Mouse (Mus musculus): Measurements from ENCODE around the gene Fam208a.

Gene Fam208a

DNA sequence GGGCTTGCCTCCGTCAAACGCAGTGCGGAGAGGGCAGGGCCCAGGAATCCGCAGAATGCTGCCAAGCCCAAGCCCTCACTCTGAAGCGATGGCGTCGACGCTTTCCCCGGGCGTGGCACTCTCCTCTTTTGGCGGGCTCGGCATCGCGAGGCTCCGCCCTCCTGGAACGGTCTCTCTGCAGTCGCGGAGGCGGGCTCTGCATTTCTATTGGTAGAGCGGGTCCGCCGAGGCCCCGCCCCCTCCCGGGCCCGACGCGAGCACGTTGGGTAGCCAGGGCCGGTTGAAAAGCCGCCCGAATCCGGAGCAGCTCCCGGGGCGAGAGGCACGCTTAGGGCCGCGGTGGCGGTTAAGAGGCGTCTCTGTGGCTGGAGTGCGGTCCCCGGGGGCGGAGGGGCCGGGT lies at the start of gene Fam208a:
TSS of gene Fam208a (plus strand) at position 262 of the 400 bp plus-strand sequence.
- in situ Hi-C loops (cut with MboI; ENCODE audit: low sequenced_read_pairs): no loop called here

DNA sequence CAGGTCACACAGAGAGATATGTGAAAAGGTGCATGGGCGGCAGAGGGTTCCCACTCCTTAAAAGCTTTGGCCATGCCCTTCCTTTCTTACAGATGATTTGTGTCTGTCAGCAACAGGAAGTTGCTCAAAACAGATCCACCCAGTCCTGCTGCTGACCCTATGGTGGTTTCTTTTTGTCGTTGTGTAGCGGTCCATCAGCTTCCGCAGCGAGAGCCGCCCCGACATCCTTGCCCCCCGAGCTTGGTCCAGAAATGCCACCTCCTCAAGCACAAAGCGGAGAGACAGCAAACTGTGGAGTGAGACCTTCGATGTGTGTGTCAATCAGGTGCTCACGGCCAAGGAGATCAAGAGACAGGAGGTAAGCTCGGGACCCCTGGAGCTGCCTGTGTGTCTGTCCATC lies 49.2 kb upstream of the Fam208a start:
- in situ Hi-C loops (cut with MboI; ENCODE audit: low sequenced_read_pairs): no loop called here

DNA sequence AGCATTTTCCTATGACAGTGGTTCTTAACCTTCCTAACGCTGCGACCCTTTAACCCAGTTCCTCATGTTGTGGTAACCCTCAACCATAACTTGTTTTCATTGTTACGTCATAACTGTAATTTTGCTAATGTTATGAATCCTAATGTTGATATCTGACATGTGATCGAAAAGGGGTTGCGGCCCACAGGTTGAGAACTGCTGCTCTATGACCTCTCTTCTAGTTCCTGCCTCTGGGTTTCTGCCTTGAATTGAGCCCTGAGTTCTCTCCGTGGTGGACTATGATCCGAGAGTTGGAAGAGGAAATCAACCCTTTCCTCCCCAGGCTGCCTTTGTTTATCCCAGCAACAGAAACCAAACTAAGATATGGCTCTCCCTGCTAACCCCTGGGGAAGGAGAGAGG lies 47.2 kb upstream of the Fam208a start:
- in situ Hi-C loops (cut with MboI; ENCODE audit: low sequenced_read_pairs): no loop called here

DNA sequence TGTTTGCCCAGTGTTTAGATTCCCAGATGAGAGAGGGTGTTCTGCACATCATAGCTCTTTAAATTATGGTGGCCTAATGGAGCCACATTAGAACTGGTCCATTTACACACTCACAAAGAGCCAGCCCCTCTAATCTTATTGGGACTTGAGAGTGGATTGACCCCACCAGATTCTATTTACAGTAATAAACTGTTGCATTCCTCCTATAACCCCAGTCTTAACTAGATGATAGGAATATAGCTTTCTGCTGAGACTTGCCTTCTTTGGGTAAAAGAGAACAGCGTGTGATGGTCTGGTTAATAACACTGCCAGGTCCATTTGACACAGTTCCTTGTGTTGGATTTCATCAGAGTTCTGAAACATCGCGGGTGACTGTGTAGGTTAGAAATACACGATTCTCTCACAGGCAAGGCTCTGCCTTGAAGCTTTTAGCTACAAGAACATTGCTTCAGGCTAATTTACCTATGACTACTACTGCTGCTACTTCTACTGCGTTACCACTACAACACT lies 45.3 kb upstream of the Fam208a start:
- in situ Hi-C loops (cut with MboI; ENCODE audit: low sequenced_read_pairs): no loop called here

DNA sequence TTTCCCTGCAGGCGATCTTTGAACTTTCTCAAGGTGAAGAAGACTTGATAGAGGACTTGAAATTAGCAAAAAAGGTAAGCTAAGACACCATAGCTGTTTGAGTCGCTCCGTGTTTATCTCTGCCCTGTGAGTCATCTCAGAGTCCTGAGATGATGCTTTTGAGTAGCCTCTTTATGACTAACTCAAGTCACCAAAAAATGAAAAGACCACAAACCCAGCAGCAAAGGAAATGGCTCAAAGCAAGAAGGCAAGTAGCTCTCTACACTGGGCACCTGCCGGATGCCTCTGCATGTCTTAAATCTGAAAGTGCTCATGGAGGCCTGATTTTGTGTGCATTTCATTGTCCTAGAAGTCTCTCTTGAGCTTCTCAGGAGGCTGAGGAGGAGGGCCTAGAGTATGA lies 44.5 kb upstream of the Fam208a start:
- in situ Hi-C loops (cut with MboI; ENCODE audit: low sequenced_read_pairs): no loop called here

DNA sequence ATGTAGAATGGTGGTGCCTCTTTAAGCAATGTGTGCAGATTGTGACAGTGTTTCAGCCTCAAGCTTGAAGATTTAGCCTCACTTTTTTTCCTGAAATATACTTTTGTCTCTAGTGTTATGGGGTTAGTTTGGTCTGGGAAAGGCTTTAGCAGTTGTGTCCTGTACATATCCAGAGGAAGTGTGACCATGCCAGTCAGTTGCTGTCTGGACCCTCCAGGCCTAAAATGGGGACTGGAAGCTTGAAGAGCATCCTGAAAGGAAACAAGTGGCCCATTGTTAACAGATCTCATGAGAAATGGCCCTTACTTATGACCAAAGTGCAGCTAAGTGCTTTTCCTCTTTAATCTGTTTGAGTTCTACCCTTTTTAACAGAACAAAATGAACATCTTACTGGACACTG lies 40.0 kb upstream of the Fam208a start:
- in situ Hi-C loops (cut with MboI; ENCODE audit: low sequenced_read_pairs): no loop called here

DNA sequence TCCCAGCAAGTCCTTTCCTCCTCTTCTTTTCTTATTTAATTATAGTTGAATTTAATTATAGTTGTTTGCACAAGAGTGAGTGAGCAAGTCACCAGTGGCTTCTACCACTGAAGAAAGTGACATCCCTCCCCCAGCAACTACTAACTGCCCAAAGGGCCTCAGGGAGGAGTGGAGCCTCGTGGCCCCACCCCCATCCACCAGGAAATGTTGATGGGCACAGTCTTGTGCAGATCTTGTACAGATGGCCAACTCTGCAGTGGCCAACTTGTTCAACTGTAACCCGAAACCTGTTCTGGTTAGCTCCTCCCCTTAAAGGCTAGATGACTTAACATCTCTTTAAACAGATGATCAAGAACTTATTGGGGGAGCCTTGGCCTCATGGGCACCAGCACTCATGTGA lies 38.9 kb upstream of the Fam208a start:
- in situ Hi-C loops (cut with MboI; ENCODE audit: low sequenced_read_pairs): no loop called here

DNA sequence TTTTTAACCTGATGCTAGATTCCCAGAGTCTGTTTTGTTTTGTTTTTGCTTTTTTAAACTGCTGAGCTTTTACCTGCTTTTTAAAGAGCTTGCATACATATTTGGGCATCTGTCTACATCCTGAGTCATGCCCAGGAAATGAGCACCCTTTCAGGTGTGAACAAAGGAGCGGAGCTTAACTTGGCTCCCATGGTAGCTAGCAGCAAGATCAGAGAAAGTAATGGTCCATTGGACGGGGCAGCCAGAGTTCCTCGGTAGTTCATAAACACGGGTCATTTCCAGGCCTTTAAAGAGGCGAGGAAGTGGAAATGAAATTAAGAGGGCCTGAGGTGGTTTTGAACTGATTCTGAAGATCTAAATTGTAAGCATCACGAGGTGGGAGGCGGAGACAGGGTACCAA lies 38.0 kb upstream of the Fam208a start:
- in situ Hi-C loops (cut with MboI; ENCODE audit: low sequenced_read_pairs): no loop called here

DNA sequence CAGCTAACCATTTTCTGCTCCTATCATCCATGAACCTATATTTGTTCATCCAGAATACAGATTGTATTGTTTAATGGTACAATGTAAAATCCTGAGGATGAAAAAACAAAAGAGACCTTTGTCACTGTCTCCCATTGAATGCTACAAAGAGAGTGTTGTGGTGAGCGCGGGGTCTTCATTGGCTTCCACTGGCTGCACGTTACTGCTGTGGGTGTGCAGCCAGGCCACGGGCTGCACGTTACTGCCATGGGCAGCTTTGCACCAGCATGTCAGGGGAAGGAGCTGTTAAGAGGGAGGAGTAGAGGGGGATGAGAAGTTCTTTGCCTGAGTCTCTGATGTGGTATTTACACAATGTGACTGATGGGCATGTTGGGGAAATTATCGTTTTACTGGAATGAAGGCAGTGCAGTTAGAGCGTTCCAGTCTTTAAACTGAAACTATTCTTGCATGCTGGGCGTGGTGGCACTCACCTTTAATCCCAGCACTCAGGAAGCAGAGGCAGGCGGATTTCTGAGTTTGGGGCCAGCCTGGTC lies 36.8 kb upstream of the Fam208a start:
- in situ Hi-C loops (cut with MboI; ENCODE audit: low sequenced_read_pairs): no loop called here

DNA sequence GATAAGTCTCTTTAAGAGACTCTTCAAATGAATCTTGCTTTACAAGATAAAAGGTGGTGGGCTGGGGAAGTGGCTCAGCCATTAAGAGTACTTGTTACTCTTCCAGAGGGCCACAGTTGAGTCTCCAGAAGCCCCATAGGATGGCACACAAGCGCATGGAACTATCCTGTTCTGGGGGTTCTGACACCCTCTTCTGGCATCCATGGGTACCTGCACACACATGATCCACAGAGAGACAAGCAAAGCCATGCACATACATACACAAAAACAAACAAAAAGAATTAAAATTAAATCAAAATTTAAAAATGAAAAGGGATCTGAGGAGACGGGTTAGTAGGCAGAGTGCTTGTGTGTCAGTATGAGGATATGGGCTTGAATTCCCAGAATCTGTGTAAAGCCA lies 36.0 kb upstream of the Fam208a start:
- in situ Hi-C loops (cut with MboI; ENCODE audit: low sequenced_read_pairs): no loop called here

DNA sequence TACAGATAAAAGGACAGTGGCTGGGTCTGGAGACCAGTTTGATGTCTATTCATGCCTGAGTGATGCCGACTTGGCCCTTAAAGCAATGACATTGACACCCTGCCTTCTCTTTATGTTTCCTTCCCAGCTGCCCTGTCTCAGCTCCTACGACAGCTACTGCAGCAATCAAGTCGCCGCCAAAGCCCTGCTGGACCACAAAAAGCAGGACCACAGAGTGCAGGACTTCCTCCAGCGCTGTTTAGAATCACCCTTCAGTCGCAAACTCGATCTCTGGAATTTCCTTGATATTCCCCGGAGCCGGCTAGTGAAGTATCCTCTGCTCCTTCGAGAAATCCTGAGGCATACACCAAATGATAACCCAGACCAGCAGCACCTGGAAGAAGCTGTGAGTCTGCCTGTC lies 34.8 kb upstream of the Fam208a start:
- in situ Hi-C loops (cut with MboI; ENCODE audit: low sequenced_read_pairs): no loop called here

DNA sequence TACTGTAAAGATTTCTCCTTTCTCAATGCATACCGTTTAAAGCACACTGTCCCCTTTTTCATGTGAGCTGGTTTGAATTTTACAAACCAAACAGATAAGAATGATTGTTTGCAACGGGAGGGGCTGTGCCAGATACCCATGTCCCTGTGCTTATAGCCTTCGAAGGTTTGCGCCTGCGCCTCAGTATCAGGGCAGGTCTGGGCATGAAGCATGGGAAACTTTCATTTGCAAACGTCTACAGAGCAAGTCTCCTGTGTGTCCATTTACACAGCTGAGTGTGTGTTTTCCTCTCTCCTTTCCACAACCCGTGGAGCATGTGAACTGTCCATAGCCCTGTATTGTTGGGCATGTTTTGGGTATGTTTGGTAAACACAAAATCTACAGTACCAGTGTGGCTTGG lies 32.2 kb upstream of the Fam208a start:
- in situ Hi-C loops (cut with MboI; ENCODE audit: low sequenced_read_pairs): no loop called here

DNA sequence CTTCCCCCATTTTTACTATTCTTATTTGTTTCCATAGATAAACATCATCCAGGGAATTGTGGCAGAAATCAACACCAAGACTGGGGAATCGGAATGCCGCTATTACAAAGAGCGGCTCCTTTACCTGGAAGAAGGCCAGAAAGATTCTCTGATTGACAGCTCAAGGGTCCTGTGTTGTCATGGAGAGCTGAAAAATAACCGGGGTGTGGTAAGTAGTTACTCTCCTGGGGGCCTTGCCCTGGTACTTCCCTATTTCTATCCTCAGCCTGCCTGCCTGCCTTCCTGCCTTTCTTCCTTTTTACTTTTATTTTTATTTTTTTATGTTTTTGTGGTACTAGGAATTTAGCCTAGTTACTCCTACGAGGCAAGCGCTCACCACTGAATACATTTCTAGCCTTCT lies 31.1 kb upstream of the Fam208a start:
- in situ Hi-C loops (cut with MboI; ENCODE audit: low sequenced_read_pairs): no loop called here

DNA sequence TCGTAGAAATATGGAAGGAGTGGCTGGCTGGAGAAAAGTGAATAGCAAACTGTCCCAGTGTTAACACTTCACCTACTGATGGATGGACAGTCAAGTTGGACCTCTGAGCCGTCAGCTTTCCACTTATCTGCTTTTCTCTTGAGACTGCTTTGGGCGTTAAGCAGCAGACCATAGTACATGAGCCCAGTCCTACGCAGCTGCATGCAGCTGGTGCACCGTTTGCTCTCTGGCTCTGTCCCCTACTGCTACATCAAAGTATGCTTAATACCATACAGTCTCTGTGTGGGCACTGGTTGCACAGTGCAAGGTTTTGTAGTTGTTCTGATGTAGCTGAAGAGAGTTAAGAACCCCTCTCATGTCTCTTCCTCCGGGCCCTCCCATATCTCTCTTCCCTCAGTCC lies 28.1 kb upstream of the Fam208a start:
- in situ Hi-C loops (cut with MboI; ENCODE audit: low sequenced_read_pairs): no loop called here

DNA sequence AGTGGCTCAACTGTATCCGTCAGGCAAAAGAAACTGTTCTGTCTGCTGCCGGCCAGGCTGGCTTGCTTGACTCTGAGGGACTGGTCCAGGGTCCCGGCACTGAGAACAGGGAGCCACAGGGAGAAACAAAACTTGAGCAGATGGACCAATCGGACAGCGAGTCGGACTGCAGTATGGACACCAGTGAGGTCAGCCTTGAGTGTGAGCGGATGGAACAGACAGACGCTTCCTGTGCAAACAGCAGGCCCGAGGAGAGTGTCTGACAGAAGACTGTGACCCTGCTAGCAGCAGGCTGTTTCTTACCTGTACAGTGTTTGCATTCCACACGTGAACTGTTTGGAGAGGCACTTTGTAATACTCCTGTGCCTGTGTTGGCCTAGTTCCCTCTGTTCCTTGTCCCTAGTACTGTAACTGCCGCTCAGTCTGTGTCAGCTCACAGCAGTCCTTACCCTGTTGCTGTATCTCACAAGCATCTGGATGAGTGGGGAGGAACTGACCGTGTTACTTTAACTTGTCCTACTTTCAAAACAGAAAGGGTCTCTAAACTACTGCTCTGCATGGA lies 26.8 kb upstream of the Fam208a start:
- in situ Hi-C loops (cut with MboI; ENCODE audit: low sequenced_read_pairs): no loop called here

DNA sequence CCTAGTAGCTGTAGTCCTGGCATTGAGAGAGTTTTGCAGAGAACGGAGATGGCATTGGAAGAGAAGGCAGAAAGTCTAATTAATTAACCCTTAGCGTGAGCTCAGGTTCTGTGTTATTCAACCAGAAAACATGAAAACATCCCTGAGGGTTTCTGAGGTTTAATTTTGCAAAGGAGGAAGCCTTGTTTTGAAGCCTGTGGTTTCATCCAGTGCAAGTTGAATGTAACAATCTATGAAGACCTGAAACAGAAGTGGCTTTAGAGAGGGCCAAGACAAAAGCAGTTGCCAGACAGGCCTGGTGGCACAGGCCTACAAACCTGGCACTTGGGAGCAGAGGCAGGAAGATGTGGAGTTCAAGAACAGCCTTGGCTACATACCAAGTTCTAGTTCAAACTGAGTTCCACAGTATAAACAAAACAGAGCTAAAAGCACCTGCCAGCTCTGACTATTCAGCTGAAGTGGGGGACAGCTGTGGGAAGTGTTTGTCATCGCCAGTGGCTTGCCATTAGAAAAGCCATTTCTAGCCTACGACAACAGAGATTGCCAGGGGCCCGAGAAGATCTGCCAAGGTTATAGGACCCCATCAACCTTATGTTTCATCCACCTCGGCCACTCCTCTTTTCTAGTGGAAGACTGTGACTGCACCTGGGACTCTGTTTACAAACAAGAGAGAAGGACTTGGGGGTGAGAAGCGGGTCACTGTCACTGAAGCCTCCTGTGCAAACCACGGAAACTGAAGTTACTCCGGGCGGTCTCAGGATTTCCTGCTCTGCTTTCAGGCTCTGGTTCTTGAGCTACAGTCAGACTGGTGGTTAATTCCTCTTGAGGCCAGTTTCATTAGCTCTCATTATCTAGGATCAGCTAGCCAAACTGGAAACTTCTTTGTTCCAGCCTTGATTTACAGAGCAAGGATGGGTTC lies 26.0 kb upstream of the Fam208a start:
- in situ Hi-C loops (cut with MboI; ENCODE audit: low sequenced_read_pairs): no loop called here

DNA sequence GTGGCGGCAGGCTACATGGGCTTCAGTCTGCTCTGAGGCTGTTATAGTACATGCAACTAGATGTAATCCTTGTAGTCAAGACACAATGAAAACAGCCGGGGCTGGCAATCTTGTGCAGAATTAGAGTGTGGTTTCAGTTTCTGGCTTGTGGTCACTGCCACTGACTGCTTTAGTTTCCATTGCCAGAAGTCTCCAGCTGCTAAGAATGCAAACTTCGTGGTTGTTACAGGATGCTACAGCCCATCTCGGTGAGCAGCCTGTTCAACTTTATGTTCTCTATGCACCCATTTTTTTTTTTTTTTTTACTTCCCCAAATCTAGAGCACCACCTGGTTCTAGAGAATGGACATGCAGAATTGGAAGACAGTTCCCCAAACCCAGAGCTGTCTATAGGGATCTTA lies 23.2 kb upstream of the Fam208a start:
- in situ Hi-C loops (cut with MboI; ENCODE audit: low sequenced_read_pairs): loop anchor here (5.0 kb wide), 1 partner anchor 63 kb away; no protein-coding TSS in a partner anchor

DNA sequence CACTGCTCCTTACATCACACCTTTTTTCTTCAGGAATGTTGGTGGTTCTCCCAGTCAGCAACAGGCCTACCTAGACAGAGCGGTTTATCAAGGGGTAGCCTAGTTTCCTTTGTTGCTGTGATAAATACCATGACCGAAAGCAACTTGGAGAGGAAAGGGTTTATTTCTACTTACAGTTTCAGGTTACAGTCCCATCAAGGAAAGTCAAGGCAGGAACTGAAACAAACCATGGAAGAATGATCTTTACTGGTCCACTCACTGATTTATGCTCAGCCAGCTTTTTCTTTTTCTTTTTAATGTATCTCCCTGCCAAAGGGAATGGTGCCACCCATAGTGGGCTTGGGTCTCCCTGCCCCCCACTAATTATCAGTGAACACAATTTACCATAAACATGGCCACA lies 22.7 kb upstream of the Fam208a start:
- in situ Hi-C loops (cut with MboI; ENCODE audit: low sequenced_read_pairs): loop anchor here (5.0 kb wide), 1 partner anchor 64 kb away; no protein-coding TSS in a partner anchor

DNA sequence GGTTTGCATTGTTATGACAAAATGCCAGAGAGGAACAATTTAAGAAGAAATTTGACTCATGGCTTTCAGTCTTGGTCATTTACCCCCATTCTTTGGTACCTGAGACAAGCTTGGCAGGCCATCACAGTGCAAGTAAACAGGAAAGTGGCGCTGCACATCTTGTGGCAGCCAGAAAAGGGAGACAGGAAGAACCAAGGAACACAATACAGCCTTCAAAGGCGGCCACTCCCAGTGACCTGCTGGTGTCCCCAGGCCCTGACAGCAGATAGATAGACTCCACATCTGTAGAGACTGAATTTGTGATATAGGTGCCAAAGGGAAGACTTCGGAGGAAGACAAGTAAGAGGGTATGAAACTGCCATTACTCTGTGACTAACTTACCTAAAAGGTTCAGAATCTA lies 20.4 kb upstream of the Fam208a start:
- in situ Hi-C loops (cut with MboI; ENCODE audit: low sequenced_read_pairs): loop anchor here (5.0 kb wide), 1 partner anchor 66 kb away; no protein-coding TSS in a partner anchor

DNA sequence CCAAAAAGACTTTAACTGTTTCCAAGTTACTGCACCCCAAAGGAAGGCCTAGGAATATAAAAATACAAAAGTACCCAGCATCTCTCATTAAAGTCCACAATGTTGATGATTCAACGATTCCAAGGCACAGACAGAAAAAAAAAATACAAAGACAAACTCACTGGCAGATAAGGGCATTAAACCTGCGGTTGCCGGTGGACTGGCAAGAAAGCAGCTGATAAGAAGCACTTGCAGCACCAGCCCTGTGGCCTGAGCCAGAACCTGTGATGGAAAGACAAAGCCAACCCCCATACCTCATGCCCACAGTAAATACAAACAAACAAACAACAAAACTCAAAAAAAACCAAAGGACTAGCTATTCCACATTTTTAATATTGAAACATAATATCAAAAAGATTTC lies 19.0 kb upstream of the Fam208a start:
- in situ Hi-C loops (cut with MboI; ENCODE audit: low sequenced_read_pairs): loop anchor here (5.0 kb wide), 2 partner anchors 67 to 217 kb away; no protein-coding TSS in a partner anchor

DNA sequence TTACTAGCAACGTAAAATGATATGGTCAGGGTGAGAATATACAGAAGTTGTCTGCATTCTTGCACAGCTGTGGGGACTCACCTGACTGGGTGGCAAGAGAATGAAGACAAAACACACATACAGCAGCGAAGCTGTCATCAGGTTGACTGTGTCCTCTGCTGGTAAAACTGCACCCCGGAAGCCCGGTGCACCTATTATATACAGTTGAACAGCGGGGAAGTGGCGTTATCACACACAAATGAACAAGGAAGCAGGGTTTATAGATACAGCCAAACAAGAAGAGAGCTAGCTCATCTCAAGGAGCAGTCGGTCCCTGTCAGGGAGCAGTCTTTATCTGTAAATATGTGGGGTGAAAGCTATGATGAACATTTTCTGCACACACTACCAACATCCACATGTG lies 17.1 kb upstream of the Fam208a start:
- in situ Hi-C loops (cut with MboI; ENCODE audit: low sequenced_read_pairs): loop anchor here (5.0 kb wide), 1 partner anchor 219 kb away; no protein-coding TSS in a partner anchor

DNA sequence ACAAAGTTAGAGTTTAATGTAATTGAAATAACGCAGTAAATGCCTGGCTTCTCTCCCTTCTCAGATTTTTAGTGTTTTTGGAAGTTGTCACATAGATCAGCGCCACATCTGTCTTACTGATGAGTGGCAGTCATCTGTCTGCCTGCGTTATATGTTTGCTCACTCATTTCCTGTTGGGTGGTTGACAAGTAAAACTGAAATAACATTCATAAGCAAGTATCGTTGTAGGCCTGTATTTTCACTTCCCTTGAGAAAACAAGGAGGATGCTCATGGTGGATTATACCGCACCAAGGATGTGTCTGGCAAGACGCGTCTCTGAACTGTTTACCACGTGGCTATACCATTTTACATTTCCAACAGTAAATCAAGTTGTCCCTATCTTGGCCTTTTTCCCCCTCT lies 15.9 kb upstream of the Fam208a start:
- in situ Hi-C loops (cut with MboI; ENCODE audit: low sequenced_read_pairs): loop anchor here (5.0 kb wide), 1 partner anchor 220 kb away; no protein-coding TSS in a partner anchor
